Mouse (Mus musculus): ENCODE measurements at regions not wholly inside any gene's neighbourhood (a gene's known extent, or its start where the extent isn't known, plus 50 kb on each side); places are given as distances from the start of the nearest gene placed in this dataset.

DNA sequence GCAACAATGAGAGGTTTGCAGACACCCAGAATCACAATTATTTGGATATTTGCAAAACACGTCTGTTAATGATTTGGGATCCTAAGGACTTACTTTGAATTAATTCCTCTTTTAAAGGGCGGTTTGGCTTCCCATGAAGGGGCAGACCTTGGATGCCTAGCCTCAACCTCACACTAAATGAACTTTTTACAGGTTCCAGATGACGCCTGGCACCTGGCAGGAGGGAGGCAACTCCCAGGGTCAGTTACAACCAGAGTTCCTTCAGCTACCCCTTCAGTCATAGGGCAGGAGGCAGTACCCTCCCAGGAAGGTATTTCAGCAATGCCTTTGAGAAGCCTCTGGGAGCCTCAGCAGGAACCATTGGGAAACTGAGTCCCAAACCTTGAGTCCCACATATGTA is 57.9 kb upstream of the Stx18 start:
- H3K27ac ChIP-seq (ENCODE audit: low read length), result no peak overlapping the region
- H3K9ac ChIP-seq (replicated peaks; ENCODE audit: low read depth, low read length), result no peak overlapping the region
- WGBS, result 77% methylated on average over 3 of the region's 3 CpGs
- H3K9me3 ChIP-seq (ENCODE audit: control insufficient read depth, low read length), result no peaks in the 10 kb centered on the region
- no peaks in the 10 kb centered on the region for H3K4me1 ChIP-seq (replicated peaks; ENCODE audit: control insufficient read depth, insufficient read depth, low read length)
- H3K36me3 ChIP-seq (ENCODE audit: control insufficient read depth, insufficient read depth), result no peaks in the 10 kb centered on the region
- H3K4me2 ChIP-seq (ENCODE audit: low read length), result no peak overlapping the region
- ATAC-seq, result no peak
- H3K27me3 ChIP-seq (replicated peaks; ENCODE audit: control insufficient read depth, insufficient read depth, low read length), result no peaks in the 10 kb centered on the region
- H3K4me3 ChIP-seq (replicated peaks; ENCODE audit: low read length), result no peak overlapping the region

DNA sequence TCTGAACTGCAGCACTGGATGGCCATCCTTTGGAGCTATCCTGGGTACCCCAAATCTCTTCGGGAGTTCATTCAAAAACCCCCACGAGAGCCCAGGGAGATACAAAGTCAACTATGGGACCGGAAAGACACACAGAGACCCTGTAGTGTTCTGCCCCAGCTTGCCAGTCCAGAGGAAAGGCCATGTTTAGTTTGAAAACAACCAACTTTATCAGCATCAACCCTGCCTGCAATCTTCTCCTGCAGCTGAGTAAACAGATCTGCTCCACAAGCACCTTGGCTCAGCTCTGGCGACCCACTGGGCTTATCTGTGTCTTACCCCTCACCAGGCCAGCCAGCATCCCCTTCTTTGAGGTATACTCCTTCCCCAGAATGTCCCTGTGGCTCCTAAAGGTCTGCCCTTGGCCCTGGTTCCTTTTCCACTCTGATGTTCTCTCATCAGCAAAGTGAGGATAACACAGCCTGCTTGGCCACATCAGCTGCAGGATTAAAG is 61.6 kb upstream of the Stx18 start:
- H3K4me3 ChIP-seq (replicated peaks; ENCODE audit: low read length), result no peak overlapping the region
- no peaks in the 10 kb centered on the region for H3K4me1 ChIP-seq (replicated peaks; ENCODE audit: control insufficient read depth, insufficient read depth, low read length)
- no peaks in the 10 kb centered on the region for H3K9me3 ChIP-seq (ENCODE audit: control insufficient read depth, low read length)
- no peak overlapping the region for H3K27ac ChIP-seq (ENCODE audit: low read length)
- H3K36me3 ChIP-seq (ENCODE audit: control insufficient read depth, insufficient read depth), result no peaks in the 10 kb centered on the region
- H3K9ac ChIP-seq (replicated peaks; ENCODE audit: low read depth, low read length), result no peak overlapping the region
- ATAC-seq, result no peak
- WGBS, result 68% methylated on average over 4 of the region's 4 CpGs
- no peaks in the 10 kb centered on the region for H3K27me3 ChIP-seq (replicated peaks; ENCODE audit: control insufficient read depth, insufficient read depth, low read length)
- H3K4me2 ChIP-seq (ENCODE audit: low read length), result no peak overlapping the region

DNA sequence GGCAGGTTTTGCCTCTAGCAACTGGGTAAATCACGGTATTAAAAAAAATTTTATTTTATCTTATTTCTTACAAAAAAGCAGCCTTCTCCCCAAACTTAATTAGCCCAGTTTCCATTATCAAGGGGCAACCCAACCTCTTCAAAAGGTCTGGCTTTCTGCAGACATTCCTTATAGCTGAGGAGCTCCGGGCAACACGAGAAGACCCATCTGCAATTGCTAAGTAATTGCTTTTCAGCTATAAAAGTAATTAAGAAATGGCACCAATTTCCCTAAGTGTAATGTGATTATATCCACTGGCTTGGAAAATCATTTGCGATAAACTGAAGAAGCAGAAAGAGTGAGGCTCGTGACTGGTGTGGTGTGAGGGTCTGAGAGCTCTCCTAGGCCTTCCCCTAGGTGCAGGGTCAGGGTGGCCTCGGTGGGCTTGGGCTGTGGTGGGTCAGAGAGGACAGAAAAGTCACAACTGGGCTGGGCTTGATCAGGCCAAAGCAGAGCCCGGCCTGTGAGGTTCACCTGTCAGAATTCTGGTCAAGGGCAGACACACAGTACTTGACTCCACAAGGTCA is 65.5 kb upstream of the Stx18 start:
- H3K9ac ChIP-seq (replicated peaks; ENCODE audit: low read depth, low read length), result no peak overlapping the region
- no peaks in the 10 kb centered on the region for H3K9me3 ChIP-seq (ENCODE audit: control insufficient read depth, low read length)
- H3K27me3 ChIP-seq (replicated peaks; ENCODE audit: control insufficient read depth, insufficient read depth, low read length), result peaks cover 19% of the 10 kb centered on the region
- WGBS, result 54% methylated on average over 7 of the region's 7 CpGs
- no peak for ATAC-seq
- H3K4me3 ChIP-seq (replicated peaks; ENCODE audit: low read length), result no peak overlapping the region
- H3K36me3 ChIP-seq (ENCODE audit: control insufficient read depth, insufficient read depth), result no peaks in the 10 kb centered on the region
- no peak overlapping the region for H3K4me2 ChIP-seq (ENCODE audit: low read length)
- H3K27ac ChIP-seq (ENCODE audit: low read length), result no peak overlapping the region
- no peaks in the 10 kb centered on the region for H3K4me1 ChIP-seq (replicated peaks; ENCODE audit: control insufficient read depth, insufficient read depth, low read length)

DNA sequence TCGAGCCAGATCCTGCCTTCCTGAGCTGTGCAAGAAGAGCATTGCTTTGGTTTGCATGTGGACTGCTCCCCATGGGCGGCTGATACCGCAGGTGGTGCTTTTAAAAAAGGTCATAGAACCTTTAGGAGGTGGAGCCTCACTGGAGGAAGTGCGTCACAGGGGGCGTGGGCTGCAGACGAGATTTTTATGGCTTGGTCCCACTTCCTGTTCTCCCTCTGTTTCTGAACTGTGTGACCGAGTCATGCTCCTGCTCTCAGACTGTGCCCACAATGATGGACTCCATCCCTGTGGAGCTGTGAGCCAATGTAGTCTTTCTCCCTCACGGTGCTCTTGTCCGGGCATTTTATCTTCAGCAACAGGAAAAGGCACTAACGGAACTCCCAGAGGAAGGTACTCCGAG is 66.8 kb upstream of the Stx18 start:
- H3K27me3 ChIP-seq (replicated peaks; ENCODE audit: control insufficient read depth, insufficient read depth, low read length), result peaks cover 31% of the 10 kb centered on the region
- H3K9ac ChIP-seq (replicated peaks; ENCODE audit: low read depth, low read length), result no peak overlapping the region
- no peak for ATAC-seq
- no peaks in the 10 kb centered on the region; the same call in 1 of the 2 replicates for H3K9me3 ChIP-seq (ENCODE audit: control insufficient read depth, low read length)
- WGBS, result 75% methylated on average over 11 of the region's 11 CpGs
- H3K36me3 ChIP-seq (ENCODE audit: control insufficient read depth, insufficient read depth), result no peaks in the 10 kb centered on the region
- H3K4me1 ChIP-seq (replicated peaks; ENCODE audit: control insufficient read depth, insufficient read depth, low read length), result no peaks in the 10 kb centered on the region
- no peak overlapping the region for H3K4me2 ChIP-seq (ENCODE audit: low read length)
- no peak overlapping the region for H3K4me3 ChIP-seq (replicated peaks; ENCODE audit: low read length)
- H3K27ac ChIP-seq (ENCODE audit: low read length), result no peak overlapping the region

DNA sequence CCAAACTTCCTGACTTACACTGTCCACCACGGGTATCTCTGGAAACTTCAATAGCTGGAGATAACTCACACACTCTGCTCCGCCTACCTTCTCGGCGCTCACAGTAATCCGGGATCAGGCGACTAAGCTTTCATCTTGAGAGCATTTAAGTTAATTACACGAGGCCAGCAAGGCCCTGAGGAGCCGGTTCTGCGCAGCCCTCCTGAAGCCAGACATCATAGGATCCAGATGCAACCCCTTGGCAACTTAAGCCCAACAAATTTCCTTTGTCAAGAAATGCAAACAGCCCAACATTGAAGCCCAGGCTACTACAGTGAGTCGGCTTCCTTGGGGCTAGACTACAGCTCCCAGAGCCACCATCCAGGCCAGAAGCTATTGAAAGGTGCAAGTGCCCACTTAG is 69.9 kb upstream of the Stx18 start:
- H3K4me2 ChIP-seq (ENCODE audit: low read length), result no peak overlapping the region
- H3K9me3 ChIP-seq (ENCODE audit: control insufficient read depth, low read length), result no peaks in the 10 kb centered on the region; the same call in 1 of the 2 replicates
- no peak overlapping the region for H3K4me3 ChIP-seq (replicated peaks; ENCODE audit: low read length)
- H3K27ac ChIP-seq (ENCODE audit: low read length), result no peak overlapping the region
- H3K4me1 ChIP-seq (replicated peaks; ENCODE audit: control insufficient read depth, insufficient read depth, low read length), result no peaks in the 10 kb centered on the region
- no peak overlapping the region for H3K9ac ChIP-seq (replicated peaks; ENCODE audit: low read depth, low read length)
- WGBS, result 7% methylated on average over 10 of the region's 10 CpGs
- ATAC-seq, result no peak
- H3K36me3 ChIP-seq (ENCODE audit: control insufficient read depth, insufficient read depth), result no peaks in the 10 kb centered on the region
- H3K27me3 ChIP-seq (replicated peaks; ENCODE audit: control insufficient read depth, insufficient read depth, low read length), result peaks cover 35% of the 10 kb centered on the region

DNA sequence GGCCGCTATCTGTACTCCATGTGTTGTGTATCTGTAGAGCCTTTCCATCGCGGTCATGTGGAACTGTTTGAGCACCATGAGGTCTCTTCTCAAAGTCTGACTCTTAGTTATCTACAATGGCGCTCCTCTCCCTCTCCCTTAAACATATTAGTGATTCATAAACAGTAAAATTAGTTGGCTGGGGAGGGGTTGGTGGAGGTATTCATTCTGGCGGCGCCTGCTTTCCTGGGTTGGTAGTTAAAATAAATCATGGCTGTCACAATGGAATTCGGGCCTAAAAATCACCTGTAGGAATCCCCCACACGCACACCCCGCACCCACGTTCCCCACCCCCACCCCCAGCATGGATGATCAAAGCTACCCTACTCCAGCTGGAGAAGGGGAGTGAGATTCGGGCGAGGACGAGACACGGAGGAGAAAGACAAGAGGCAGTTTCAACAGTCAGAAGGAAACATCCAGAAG is 70.6 kb upstream of the Stx18 start:
- H3K4me3 ChIP-seq (replicated peaks; ENCODE audit: low read length), result no peak overlapping the region
- H3K4me2 ChIP-seq (ENCODE audit: low read length), result no peak overlapping the region

DNA sequence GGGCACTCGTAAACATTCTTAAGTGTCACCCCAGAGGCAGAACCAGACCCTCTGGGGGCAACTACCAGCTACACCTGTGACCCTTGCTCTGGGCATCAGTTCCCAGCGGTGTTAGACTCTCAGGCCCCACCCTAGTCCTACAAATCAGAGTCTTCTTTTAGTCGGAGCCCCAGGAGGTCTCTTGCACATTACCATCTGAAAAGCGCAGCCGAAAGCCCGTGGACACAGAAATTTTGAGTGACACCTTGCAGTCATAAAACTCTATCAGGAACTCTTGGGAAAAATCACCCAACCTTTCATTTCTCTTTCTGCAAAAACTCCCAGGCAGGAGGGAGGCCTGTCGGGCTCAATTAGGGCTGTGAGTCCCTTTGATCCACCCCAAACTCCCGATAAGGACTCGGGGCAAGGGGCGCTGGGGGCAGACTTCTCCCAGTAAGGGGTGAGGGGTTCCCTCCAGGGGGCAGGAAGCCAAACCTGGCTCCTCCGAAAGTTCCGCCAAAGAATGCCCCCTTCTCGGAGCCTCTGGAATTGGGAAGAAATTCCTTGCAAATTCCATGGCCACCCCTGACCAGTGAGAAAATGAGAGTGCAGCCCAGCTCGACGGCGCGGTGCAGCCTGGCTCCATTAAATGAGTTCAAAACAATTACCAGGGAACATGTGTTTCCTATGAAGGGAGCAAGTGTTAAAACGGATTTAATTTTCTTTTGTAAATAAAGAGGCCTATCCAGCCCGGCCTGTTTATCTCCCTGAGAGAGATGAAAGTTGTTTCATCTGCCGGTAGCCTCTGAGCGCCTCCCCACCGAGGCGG is 71.2 kb upstream of the Stx18 start:
- no peaks in the 10 kb centered on the region for H3K4me1 ChIP-seq (replicated peaks; ENCODE audit: control insufficient read depth, insufficient read depth, low read length)
- H3K4me2 ChIP-seq (ENCODE audit: low read length), result no peak overlapping the region
- no peak overlapping the region for H3K4me3 ChIP-seq (replicated peaks; ENCODE audit: low read length)
- peaks cover 35% of the 10 kb centered on the region for H3K27me3 ChIP-seq (replicated peaks; ENCODE audit: control insufficient read depth, insufficient read depth, low read length)
- 7% methylated on average over 23 of the region's 23 CpGs for whole genome bisulfite sequencing
- no peaks in the 10 kb centered on the region; the same call in 1 of the 2 replicates for H3K9me3 ChIP-seq (ENCODE audit: control insufficient read depth, low read length)
- no peak overlapping the region for H3K9ac ChIP-seq (replicated peaks; ENCODE audit: low read depth, low read length)
- no peak for ATAC-seq
- no peaks in the 10 kb centered on the region for H3K36me3 ChIP-seq (ENCODE audit: control insufficient read depth, insufficient read depth)
- no peak overlapping the region for H3K27ac ChIP-seq (ENCODE audit: low read length)

More for the DNA sequence above, 70.6 kb upstream of the Stx18 start:
- Histone ChIP-seq H3K27ac (ENCODE audit: low read length) (no peak overlapping the region), H3K36me3 (ENCODE audit: control insufficient read depth, insufficient read depth) (no peaks in the 10 kb centered on the region), H3K9me3 (ENCODE audit: control insufficient read depth, low read length) (no peaks in the 10 kb centered on the region; the same call in 1 of the 2 replicates), H3K9ac (replicated peaks; ENCODE audit: low read depth, low read length) (no peak overlapping the region), H3K27me3 (replicated peaks; ENCODE audit: control insufficient read depth, insufficient read depth, low read length) (peaks cover 35% of the 10 kb centered on the region), H3K4me1 (replicated peaks; ENCODE audit: control insufficient read depth, insufficient read depth, low read length) (no peaks in the 10 kb centered on the region)
- ATAC-seq, result no peak
- 7% methylated on average over 14 of the region's 14 CpGs for WGBS

DNA sequence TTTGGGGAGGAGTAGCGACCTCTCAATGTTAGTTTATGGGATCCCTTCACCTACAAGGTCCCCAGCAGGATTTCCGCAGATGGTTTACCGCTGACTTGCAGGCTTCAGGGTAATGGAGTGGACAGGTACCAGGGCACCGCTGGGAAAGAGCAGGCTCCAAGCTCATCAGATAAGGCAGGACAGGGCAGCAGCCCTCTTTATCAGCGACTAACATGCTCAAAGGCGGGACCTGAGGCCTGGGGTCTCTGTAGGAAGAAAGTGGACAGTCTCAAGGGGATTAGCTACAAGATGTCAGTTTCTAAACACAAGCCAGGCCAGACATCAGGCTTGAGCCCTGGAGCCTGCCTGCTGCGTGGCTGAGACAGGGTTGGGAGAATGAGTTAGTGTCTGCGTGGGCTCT is 74.9 kb upstream of the Stx18 start:
- WGBS, result 62% methylated on average over 8 of the region's 8 CpGs
- peaks cover 22% of the 10 kb centered on the region for H3K27me3 ChIP-seq (replicated peaks; ENCODE audit: control insufficient read depth, insufficient read depth, low read length)
- no peak for ATAC-seq

DNA sequence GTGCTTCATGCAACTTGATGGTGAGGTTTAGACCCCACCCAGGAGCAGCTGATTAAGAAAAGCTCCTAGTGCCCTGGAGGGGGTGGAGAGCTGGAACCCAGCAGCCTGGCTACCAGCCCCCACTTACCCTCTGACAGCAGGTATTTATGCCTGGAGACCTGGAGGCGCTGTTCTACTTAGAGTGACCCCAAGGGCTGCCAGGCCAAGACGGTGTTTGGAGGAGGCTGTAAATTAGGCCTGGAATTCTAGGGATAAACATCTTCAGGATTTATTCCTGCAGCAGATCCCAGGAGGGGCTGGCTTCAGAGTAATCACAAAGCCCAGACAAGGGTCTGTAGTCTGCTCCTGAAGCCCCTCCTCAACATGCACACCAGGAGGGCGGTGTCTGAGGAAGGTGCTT is 76.0 kb upstream of the Stx18 start:
- no peaks in the 10 kb centered on the region; the same call in 1 of the 2 replicates for H3K9me3 ChIP-seq (ENCODE audit: control insufficient read depth, low read length)
- WGBS, result 31% methylated on average over 3 of the region's 3 CpGs
- no peaks in the 10 kb centered on the region for H3K36me3 ChIP-seq (ENCODE audit: control insufficient read depth, insufficient read depth)
- no peak overlapping the region for H3K27ac ChIP-seq (ENCODE audit: low read length)
- H3K4me3 ChIP-seq (replicated peaks; ENCODE audit: low read length), result no peak overlapping the region
- H3K27me3 ChIP-seq (replicated peaks; ENCODE audit: control insufficient read depth, insufficient read depth, low read length), result peaks cover 12% of the 10 kb centered on the region
- H3K4me2 ChIP-seq (ENCODE audit: low read length), result no peak overlapping the region
- no peaks in the 10 kb centered on the region for H3K4me1 ChIP-seq (replicated peaks; ENCODE audit: control insufficient read depth, insufficient read depth, low read length)
- no peak for ATAC-seq
- H3K9ac ChIP-seq (replicated peaks; ENCODE audit: low read depth, low read length), result no peak overlapping the region

More for the DNA sequence above, 74.9 kb upstream of the Stx18 start:
- Histone ChIP-seq H3K36me3 (ENCODE audit: control insufficient read depth, insufficient read depth) (no peaks in the 10 kb centered on the region), H3K27ac (ENCODE audit: low read length) (no peak overlapping the region), H3K9me3 (ENCODE audit: control insufficient read depth, low read length) (no peaks in the 10 kb centered on the region; the same call in 1 of the 2 replicates), H3K4me2 (ENCODE audit: low read length) (no peak overlapping the region), H3K4me3 (replicated peaks; ENCODE audit: low read length) (no peak overlapping the region), H3K9ac (replicated peaks; ENCODE audit: low read depth, low read length) (no peak overlapping the region), H3K4me1 (replicated peaks; ENCODE audit: control insufficient read depth, insufficient read depth, low read length) (no peaks in the 10 kb centered on the region)

Data from forebrain, embryonic 16.5 days (tissue).